8 mouse cellular contexts compared by ENCODE assay signal in the genomic region with DNA sequence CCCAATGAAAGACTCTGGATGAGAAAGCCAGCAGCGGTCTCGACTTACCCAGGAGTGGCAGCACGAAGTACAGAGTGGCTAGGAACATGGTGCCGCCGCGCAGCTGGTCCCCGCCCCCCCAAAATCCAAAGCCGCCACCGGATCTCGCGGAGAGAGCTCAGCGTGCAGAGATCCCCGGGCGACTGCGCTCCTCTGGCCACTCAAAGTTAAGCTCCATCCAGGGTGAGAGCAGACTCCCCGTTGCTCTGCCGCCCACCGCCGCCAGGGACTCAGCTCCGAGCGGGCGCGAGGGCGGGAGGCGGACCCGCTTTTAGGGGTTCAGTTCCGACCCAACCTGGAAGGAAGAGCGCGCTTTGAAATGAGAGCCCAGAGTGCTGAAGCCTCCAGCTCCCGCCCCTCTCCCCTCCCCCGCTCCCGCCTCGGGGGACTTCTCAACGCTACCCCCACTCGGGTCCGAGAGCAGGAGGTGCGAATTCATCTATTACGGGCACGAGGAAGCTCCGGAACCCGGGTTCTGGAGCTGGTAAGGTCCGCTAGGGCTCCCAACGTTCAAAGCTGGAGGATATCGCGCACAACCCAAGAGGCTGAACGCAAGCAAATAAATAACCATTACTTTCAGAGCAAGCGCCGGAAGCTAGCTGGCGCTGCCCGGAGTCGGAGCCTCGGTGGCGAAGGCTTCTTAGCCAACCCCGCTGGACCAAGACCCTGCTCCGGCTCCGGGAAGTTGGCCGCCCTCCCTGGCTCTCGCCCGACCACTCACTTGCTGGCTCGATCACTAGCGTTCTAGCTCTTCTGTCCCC. TPM values are rescaled to one million over a fixed set of nuclear protein-coding genes. Genes with fewer than 3 reads are reported as not detected.
DNase-seq lines count a peak whose midpoint lies in the region; ATAC-seq and TF ChIP-seq lines count a peak whose summit lies in the region.

No protein-coding gene starts in this region.

- WGBS in lung, embryonic 14.5 days: under 1% methylated on average over 61 of the region's 61 CpGs

- peak; percentile 40 for ATAC-seq in CD4-positive, CD25-positive, alpha-beta regulatory T cell, adult 4 months
- peak; percentile 45; the same call in 1 of the 2 replicates for ATAC-seq in frontal cortex, adult (ENCODE audit: low TSS enrichment)
- ATAC-seq in hematopoietic stem cell, adult 5-6 weeks (replicated peaks in 1 of 2; ENCODE audit: insufficient read depth in 1 of 2, low FRiP score in 2 of 2, low TSS enrichment in 1 of 2, low read depth in 1 of 2, poor library complexity in 2 of 2, severe bottlenecking in 2 of 2): peak; percentile 29 to 44; a peak in 1 of 4 replicates
- peak; percentile 40 for ATAC-seq in lung, embryonic 14.5 days (ENCODE audit: insufficient read depth)
- ATAC-seq in neutrophil, adult 5-6 weeks (ENCODE audit: extremely low read depth, insufficient number of reproducible peaks, low FRiP score, poor library complexity, severe bottlenecking): peak; percentile 31; the same call in 1 of the 2 replicates

- no peak overlapping the region for H3K27ac ChIP-seq in lung, embryonic 14.5 days (ENCODE audit: low read depth)

- DNase-seq in adrenal gland, postnatal 14 days: peak; percentile 64
- peak; percentile 36 for DNase-seq in layer of hippocampus, adult 9-11 months
- peak; percentile 72 for DNase-seq in lung, embryonic 14.5 days
- peak; percentile 33 for DNase-seq in urinary bladder, postnatal 25 days (ENCODE audit: low spot score)

- H3K4me3 ChIP-seq in lung, embryonic 14.5 days (ENCODE audit: low read depth, low read length): peak overlapping the region; percentile 49

- peaks cover 37% of the 10 kb centered on the region for H3K27me3 ChIP-seq in lung, embryonic 14.5 days (ENCODE audit: insufficient read depth, low read length)

- peak overlapping the region; percentile 38 for H3K9ac ChIP-seq in lung, embryonic 14.5 days

- no peaks in the 10 kb centered on the region for H3K9me3 ChIP-seq in lung, embryonic 14.5 days (ENCODE audit: low read depth, low read length)

- TF ChIP-seq CTCF in lung, embryonic 14.5 days (IDR thresholded peaks at IDR 0.05; ENCODE audit: low read depth): peak; percentile 55

- H3K36me3 ChIP-seq in lung, embryonic 14.5 days (ENCODE audit: insufficient read depth): no peaks in the 10 kb centered on the region

- peak overlapping the region; percentile 96 for H3K4me2 ChIP-seq in lung, embryonic 14.5 days

- H3K4me1 ChIP-seq in lung, embryonic 14.5 days (ENCODE audit: insufficient read depth): peaks cover 15% of the 10 kb centered on the region; the same call in 1 of the 2 replicates

RNA-seq across cellular contexts. Expression of a gene that starts 1.2 kb away (rescaled TPM):
- 1 to 10 TPM; 1.1 to 1.7 TPM for polyA plus RNA-seq in CD4-positive, CD25-positive, alpha-beta regulatory T cell, adult 4 months (2017; shearing (Covaris generic))
- total RNA-seq in adrenal gland, postnatal 14 days (2021): 2.8 and 10.1 TPM in 2 replicates
- total RNA-seq in hematopoietic stem cell, adult 5-6 weeks (2017): 0.40 and 1.4 TPM in 2 replicates
- 6.7 and 7.7 TPM in 2 replicates for polyA plus RNA-seq in lung, embryonic 14.5 days (2014; fragmentation: Nextera tagmentation; extraction: Ambion mirVana)
- not detected in 2 replicates for total RNA-seq in neutrophil, adult 5-6 weeks (2017)

RNA-seq across cellular contexts. Expression of a gene that starts 57.3 kb away (rescaled TPM):
- polyA plus RNA-seq in CD4-positive, CD25-positive, alpha-beta regulatory T cell, adult 4 months (2017; shearing (Covaris generic)): not detected
- not detected in 2 replicates for total RNA-seq in adrenal gland, postnatal 14 days (2021)
- not detected in 2 replicates for total RNA-seq in hematopoietic stem cell, adult 5-6 weeks (2017)
- polyA plus RNA-seq in lung, embryonic 14.5 days (2014; fragmentation: Nextera tagmentation; extraction: Ambion mirVana): not detected in 2 replicates
- 0.70 TPM in 1 of 2 replicates, not detected in the other for total RNA-seq in neutrophil, adult 5-6 weeks (2017)
